Mouse (Mus musculus) intestine, embryonic 16.5 days (tissue): Measurements from ENCODE around the gene Pola2. TPM values are rescaled to one million over a fixed set of nuclear protein-coding genes. Genes with fewer than 3 reads are reported as not detected.
A peak's percentile ranks its signal among the peaks of the same experiment; 100 is the strongest.

Experiments
- ATAC-seq: fragments of 200-750 bp; cut with Nextera tagmentation; 2 replicates; pipeline ENCODE4 v1.8.0; 2017; ENCODE audit warnings: moderate TSS enrichment, moderate library complexity
- H3K27ac ChIP-seq: fragments of 300-500 bp; sonication (generic); 2 replicates; pipeline ENCODE4 v1.5.1; 2014; ENCODE audit warnings: mild to moderate bottlenecking, low read length
- H3K27me3 ChIP-seq: fragments of 300-500 bp; sonication (generic); replicated peaks from 2 replicates; pipeline ENCODE4 v1.6.1; 2014; ENCODE audit warnings: low read length, control low read depth, mixed read lengths; ENCODE audit not compliant: control insufficient read depth, insufficient read depth
- H3K36me3 ChIP-seq: fragments of 300-500 bp; sonication (generic); 2 replicates; pipeline ENCODE4 v1.6.1; 2014; ENCODE audit warnings: low read length, control low read depth; ENCODE audit not compliant: control insufficient read depth, insufficient read depth
- H3K4me1 ChIP-seq: fragments of 300-500 bp; sonication (generic); 2 replicates; pipeline ENCODE4 v1.6.1; 2014; ENCODE audit warnings: low read length, control low read depth, mixed read lengths; ENCODE audit not compliant: control insufficient read depth, insufficient read depth
- H3K4me2 ChIP-seq: fragments of 300-500 bp; sonication (generic); 2 replicates; pipeline ENCODE4 v1.6.1; 2014; ENCODE audit warnings: low read depth, low read length, control low read depth
- H3K4me3 ChIP-seq: fragments of 300-500 bp; sonication (generic); 2 replicates; pipeline ENCODE4 v1.5.1; 2014; ENCODE audit warnings: mild to moderate bottlenecking, low read length
- H3K9ac ChIP-seq: fragments of 300-500 bp; sonication (generic); 2 replicates; pipeline ENCODE4 v1.6.1; 2014; ENCODE audit warnings: low read depth, low read length
- H3K9me3 ChIP-seq: fragments of 300-500 bp; sonication (generic); 2 replicates; pipeline ENCODE4 v1.6.1; 2016; ENCODE audit warnings: low read length, control low read depth; ENCODE audit not compliant: control insufficient read depth
- WGBS: fragments of 180-500 bp; shearing (Covaris S2); extraction: QIAGEN DNeasy Blood & Tissue Kit; methylation state at CpG from one replicate; pipeline ENCODE4 v1.1.7; 2014; 5-methylcytosine and 5-hydroxymethylcytosine counted together
- polyA plus RNA-seq: library from polyadenylated mRNA; unstranded; fragments of >200 nt; fragmentation: Nextera tagmentation; extraction: Ambion mirVana; gene quantifications from 2 replicates; pipeline ENCODE4 v1.2.1, GENCODE M21; 2015

The Pola2 gene
- polyA plus RNA-seq, 1 experiment from 2014 or later: 61.7 TPM

DNA sequence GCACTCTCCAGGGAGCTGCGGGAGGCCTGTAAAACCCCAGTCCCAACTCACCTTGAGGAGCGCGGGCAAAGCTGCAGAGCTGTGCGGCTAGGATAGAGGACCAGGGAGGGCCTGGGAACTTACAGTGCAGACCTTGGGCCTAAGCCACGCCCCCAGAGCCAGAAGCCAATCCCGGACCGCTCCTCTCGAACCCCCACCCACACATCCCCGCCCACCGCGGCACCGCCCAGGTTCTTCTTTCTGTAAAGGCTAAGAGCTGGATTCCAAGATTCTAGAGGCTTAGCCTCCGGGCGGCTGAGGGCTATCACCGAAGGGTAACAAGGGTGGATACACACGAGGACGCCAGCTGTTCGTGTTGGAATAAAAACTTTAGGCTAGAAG is 39.3 kb downstream of the Pola2 start, which contains the start of gene Cdc42ep2:
TSS of gene Cdc42ep2 (minus strand) at position 104 of the 381 bp plus-strand sequence.
- under 1% methylated on average over 18 of the region's 18 CpGs for WGBS
- Histone ChIP-seq H3K4me3 (peak within 1 kb of the TSS; percentile 71), H3K27me3 (no peaks in the 10 kb centered on the region), H3K9me3 (no peaks in the 10 kb centered on the region), H3K36me3 (0 out of 2 replicates have a peak, but pooled peaks cover 3% of the 10 kb centered on the region), H3K27ac (peak within 1 kb of the TSS; percentile 95), H3K4me2 (peak within 1 kb of the TSS; percentile 95), H3K9ac (peak within 1 kb of the TSS; percentile 75), H3K4me1 (peaks cover 43% of the 10 kb centered on the region)
- peak; percentile 94 for ATAC-seq

DNA sequence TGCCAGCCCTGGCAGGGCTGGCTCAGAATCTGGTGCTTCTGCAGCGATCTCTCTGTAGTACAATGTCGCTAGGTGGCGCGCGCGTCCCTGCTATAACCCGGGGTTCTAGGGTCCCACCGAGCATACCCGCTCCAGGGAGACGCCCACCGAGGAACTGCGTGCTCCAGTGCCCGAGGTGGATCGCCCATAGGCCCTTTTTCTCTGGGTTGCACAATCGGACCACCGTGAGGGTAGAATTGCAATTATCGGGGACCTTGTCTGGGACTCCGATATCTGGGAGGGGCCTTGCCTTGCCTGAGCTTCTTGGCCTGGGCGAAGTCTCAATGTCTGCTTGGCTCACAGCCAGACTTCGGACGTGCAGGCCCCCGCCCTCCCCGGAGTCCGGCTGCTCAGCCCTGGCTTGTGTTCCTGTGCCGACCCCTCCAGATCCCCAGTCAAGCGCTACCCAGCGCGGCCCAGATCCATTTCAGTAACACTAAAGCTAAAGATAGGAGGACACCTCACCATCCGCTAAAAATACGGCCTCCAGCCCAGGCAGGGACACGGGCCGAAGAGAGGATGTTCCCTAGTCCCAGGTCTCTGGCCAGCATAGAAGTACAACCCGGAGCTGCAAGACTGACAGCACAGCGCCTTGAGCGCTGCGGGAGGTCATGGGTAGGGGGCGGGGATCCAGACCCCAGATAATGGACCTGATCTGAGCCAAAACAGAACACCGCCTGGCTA is 39.9 kb downstream of the Pola2 start:
- Histone ChIP-seq H3K9ac (peak overlapping the region; percentile 75), H3K4me2 (peak overlapping the region; percentile 95), H3K4me1 (peaks cover 37% of the 10 kb centered on the region), H3K4me3 (peak overlapping the region; percentile 71), H3K27ac (peak overlapping the region; percentile 95), H3K36me3 (0 out of 2 replicates have a peak, but pooled peaks cover 3% of the 10 kb centered on the region), H3K27me3 (no peaks in the 10 kb centered on the region), H3K9me3 (no peaks in the 10 kb centered on the region)
- WGBS: under 1% methylated on average over 38 of the region's 38 CpGs
- peak; percentile 77 for ATAC-seq

DNA sequence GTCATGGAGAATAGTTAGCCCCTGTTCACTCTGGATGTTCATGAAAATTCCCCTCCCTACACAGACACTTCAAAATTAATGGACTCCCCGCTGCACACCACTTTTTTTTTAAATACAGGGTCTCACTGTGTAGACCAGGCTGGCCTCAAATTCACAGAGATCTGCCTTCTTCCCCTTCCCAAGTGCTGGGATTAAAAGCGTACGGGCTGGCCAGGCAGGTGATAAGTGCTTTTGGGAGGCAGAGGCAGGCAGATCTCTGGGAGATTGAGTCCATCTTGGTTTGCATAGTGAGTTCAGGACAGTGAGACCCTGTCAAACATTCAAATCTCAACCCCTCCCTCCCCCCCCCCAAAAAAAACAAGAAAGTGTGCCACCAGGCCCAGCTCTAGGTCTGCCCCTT is 41.0 kb downstream of the Pola2 start:
- 0 out of 2 replicates have a peak, but pooled peaks cover 4% of the 10 kb centered on the region for H3K36me3 ChIP-seq
- H3K9me3 ChIP-seq: no peaks in the 10 kb centered on the region
- H3K4me1 ChIP-seq: peaks cover 27% of the 10 kb centered on the region
- no peak for ATAC-seq
- H3K4me3 ChIP-seq: no peak overlapping the region
- no peak overlapping the region for H3K9ac ChIP-seq
- peak overlapping the region; percentile 17; the same call in 1 of the 2 replicates for H3K4me2 ChIP-seq
- WGBS: 92% methylated on average over 3 of the region's 3 CpGs
- H3K27me3 ChIP-seq: no peaks in the 10 kb centered on the region
- H3K27ac ChIP-seq: no peak overlapping the region

DNA sequence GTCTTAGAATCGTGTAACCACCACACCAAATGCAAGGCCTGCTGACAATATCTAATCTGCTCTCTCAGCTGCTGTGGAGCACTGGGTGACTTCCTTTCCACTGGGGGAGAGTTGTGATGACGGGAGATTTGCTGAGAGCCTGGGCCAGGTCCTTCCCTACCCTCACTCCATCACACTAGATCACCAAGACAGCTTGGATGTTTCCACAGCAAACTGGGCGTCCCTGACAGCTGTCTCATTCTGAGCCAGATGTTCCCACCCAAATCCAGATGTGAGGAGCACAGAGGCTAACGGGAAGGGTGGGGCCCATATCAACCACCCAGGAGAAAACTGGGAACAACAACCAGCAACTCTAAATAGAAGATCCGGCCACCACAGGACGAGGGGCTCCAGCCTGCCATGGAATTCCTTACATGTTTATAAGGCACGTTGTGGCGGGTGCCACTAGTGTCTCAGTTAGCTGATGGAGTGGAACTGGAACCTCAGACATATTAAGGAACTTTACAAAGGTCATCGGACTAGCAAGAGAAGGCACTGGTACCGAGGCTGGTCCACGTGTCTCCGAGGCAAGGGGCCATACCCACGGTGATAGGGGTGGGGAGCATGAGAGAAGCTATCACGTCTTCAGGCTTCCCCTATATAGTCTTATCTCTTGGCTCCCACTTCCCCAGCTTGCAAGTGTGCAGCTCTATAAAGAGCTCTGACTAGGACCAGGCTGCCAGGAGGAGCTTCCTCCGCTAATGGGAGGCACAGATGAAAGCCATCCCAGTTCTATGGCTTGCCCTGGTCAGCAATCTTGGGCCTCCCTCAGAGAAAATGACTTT is 41.7 kb downstream of the Pola2 start:
- Histone ChIP-seq H3K9ac (peak overlapping the region; percentile 54; the same call in 1 of the 2 replicates), H3K36me3 (0 out of 2 replicates have a peak, but pooled peaks cover 9% of the 10 kb centered on the region), H3K27me3 (no peaks in the 10 kb centered on the region), H3K4me3 (0 out of 2 replicates have a peak overlapping the region, but pooled peaks have one; percentile 5), H3K4me2 (peak overlapping the region; percentile 39), H3K9me3 (no peaks in the 10 kb centered on the region), H3K4me1 (peaks cover 27% of the 10 kb centered on the region), H3K27ac (peak overlapping the region; percentile 24; the same call in 1 of the 2 replicates)
- ATAC-seq: no peak
- 67% methylated on average over 15 of the region's 15 CpGs for WGBS

DNA sequence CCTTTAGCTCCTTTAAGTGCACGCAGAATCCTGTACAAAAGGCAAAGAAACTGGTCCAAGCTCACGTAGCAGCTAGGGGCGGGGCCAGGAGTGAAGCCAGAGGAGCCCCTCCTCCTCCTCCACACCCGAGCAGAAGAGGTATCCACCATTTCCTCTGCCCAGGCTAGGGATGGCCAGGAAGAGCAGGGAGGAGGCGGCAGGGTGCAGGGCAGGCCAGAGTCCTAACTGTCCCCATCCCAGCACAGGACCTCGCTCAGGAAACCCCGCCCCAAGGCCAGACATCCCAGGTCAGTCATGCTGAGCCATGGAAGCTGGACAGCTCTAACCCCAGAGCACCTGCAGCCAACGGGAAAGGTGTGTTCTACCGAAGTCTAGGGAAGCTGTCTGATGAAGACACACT is 42.3 kb downstream of the Pola2 start:
- 22% methylated on average over 9 of the region's 9 CpGs for WGBS
- H3K36me3 ChIP-seq: peaks cover 14% of the 10 kb centered on the region; the same call in 1 of the 2 replicates
- peak overlapping the region; percentile 54; the same call in 1 of the 2 replicates for H3K9ac ChIP-seq
- no peaks in the 10 kb centered on the region for H3K27me3 ChIP-seq
- peak overlapping the region; percentile 5; the same call in 1 of the 2 replicates for H3K4me3 ChIP-seq
- 0 out of 2 replicates have a peak, but pooled peaks have one; percentile 9 for ATAC-seq
- H3K4me2 ChIP-seq: peak overlapping the region; percentile 39
- H3K4me1 ChIP-seq: peaks cover 27% of the 10 kb centered on the region
- H3K9me3 ChIP-seq: no peaks in the 10 kb centered on the region
- peak overlapping the region; percentile 24; the same call in 1 of the 2 replicates for H3K27ac ChIP-seq

DNA sequence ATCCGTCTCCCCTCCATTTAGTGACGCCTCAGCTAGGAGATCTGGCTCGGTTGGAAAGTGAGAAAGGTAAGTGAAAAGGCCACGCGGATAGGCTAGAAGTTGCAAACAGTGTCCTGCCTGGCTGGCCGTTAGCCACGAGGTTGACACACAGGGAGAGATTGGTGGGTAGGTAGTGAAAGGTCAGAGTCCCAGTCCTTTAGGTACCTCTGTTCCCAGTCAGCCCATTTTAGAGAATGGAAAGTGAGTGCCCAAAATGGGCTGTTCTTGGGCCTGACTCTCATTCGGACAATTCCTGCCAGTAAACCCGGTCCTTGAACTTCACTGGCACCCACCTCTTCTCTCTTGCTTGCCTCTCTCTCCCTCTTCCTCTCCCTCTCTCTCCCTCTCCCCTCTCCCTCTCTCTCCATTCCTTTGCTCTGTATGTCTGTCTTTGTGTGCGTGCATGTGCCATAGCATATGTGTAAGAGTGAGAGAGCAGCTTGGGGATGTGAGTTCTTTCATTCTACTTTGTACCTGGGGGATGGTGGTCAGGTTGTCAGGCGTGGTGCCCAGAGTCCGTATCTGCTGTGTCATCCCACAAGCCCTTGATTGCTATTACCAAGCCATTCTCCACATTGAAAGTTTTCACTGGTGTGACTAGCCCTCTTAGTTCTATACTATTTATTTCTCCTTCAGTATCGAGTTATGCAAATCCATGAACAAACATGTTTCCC is 50.8 kb downstream of the Pola2 start, which contains the start of gene Dpf2:
TSS of gene Dpf2 (minus strand) at position 4 of the 713 bp plus-strand sequence.
- H3K27me3 ChIP-seq: no peaks in the 10 kb centered on the region
- WGBS: 16% methylated on average over 13 of the region's 13 CpGs
- peak; percentile 73 for ATAC-seq
- H3K9me3 ChIP-seq: no peaks in the 10 kb centered on the region
- peak within 1 kb of the TSS; percentile 84 for H3K27ac ChIP-seq
- H3K4me2 ChIP-seq: peak within 1 kb of the TSS; percentile 79
- peak within 1 kb of the TSS; percentile 97 for H3K9ac ChIP-seq
- peak within 1 kb of the TSS; percentile 94 for H3K4me3 ChIP-seq
- peaks cover 30% of the 10 kb centered on the region for H3K4me1 ChIP-seq
- peaks cover 11% of the 10 kb centered on the region; the same call in 1 of the 2 replicates for H3K36me3 ChIP-seq

DNA sequence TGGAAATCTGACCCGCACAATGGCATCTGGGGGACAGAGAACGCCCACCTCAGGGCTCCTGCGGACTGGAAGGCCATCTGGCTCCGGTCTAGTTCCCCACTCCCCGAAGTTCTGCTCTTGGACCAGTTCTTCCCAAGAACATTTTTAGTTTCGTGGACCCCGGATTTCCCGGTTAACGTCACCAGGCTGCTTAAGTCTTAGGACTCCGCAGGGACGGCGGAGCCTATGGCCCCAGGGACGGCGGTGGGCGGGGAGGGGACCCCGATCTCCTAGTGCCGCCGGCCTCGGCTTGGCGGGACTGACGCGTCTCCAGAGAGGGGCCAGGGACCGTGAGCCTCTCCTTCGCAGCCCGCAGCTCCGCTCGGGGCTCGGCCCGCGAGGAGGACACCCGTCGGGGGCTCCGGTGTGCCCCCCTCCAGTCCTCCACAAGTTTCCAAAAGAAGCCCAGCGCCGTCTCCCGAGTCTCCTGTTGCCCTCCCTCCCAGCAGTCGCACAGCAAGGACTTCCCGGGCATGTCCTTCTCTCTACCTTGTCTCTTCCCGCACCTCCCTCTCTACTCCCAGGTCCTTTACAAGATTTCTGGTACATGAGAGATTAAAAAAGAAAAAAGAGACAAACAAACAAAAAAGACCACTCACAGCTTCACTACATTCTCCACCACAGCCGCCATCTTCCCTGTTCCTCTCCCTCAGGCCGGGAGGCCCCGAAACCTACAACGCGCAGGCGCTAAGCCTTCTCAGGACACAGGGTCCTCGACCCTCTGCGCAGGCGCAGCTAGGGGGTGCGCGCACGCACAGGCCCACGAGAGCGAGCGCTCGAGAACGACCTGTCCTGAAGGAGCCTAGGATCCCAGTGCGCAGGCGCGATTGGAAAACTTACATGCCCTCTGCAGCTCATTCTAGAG is 51.6 kb downstream of the Pola2 start:
- H3K9me3 ChIP-seq: no peaks in the 10 kb centered on the region
- peaks cover 30% of the 10 kb centered on the region for H3K4me1 ChIP-seq
- H3K27ac ChIP-seq: peak overlapping the region; percentile 84
- peak overlapping the region; percentile 79 for H3K4me2 ChIP-seq
- peak overlapping the region; percentile 94 for H3K4me3 ChIP-seq
- peak; percentile 98 for ATAC-seq
- peaks cover 6% of the 10 kb centered on the region; the same call in 1 of the 2 replicates for H3K36me3 ChIP-seq
- H3K9ac ChIP-seq: peak overlapping the region; percentile 97
- H3K27me3 ChIP-seq: no peaks in the 10 kb centered on the region
- under 1% methylated on average over 59 of the region's 59 CpGs for WGBS
